Mouse (Mus musculus) limb, embryonic 13.5 days (tissue): ENCODE data around the gene Gpatch11. TPM values are rescaled to one million over a fixed set of nuclear protein-coding genes. Genes with fewer than 3 reads are reported as not detected.
A peak's percentile ranks its signal among the peaks of the same experiment; 100 is the strongest.

Source experiments
- ATAC-seq: fragments of 200-750 bp; cut with Nextera tagmentation; 2 replicates; pipeline ENCODE4 v1.8.0; 2017; ENCODE audit warnings: low read depth, moderate number of reproducible peaks, moderate TSS enrichment; ENCODE audit not compliant: low FRiP score
- H3K27ac ChIP-seq: fragments of 300-500 bp; sonication (generic); 2 replicates; pipeline ENCODE4 v1.5.1; 2015; ENCODE audit warnings: inconsistent platforms, mild to moderate bottlenecking, moderate library complexity
- H3K27me3 ChIP-seq: fragments of 300-500 bp; sonication (generic); 2 replicates; pipeline ENCODE4 v1.6.1; 2015; ENCODE audit warnings: mild to moderate bottlenecking, inconsistent platforms
- H3K36me3 ChIP-seq: fragments of 300-500 bp; sonication (generic); 2 replicates; pipeline ENCODE4 v1.6.1; 2015; ENCODE audit warnings: inconsistent platforms, mild to moderate bottlenecking, moderate library complexity
- H3K4me1 ChIP-seq: fragments of 300-500 bp; sonication (generic); 2 replicates; pipeline ENCODE4 v1.6.1; 2015; ENCODE audit warnings: inconsistent platforms
- H3K4me2 ChIP-seq: fragments of 300-500 bp; sonication (generic); replicated peaks from 2 replicates; pipeline ENCODE4 v1.6.1; 2015; ENCODE audit warnings: inconsistent platforms, mild to moderate bottlenecking, moderate library complexity
- H3K4me3 ChIP-seq: fragments of 300-500 bp; sonication (generic); 2 replicates; pipeline ENCODE4 v1.5.1; 2015; ENCODE audit warnings: moderate library complexity, mild to moderate bottlenecking, inconsistent platforms
- H3K9ac ChIP-seq: fragments of 300-500 bp; sonication (generic); 2 replicates; pipeline ENCODE4 v1.6.1; 2015; ENCODE audit warnings: mild to moderate bottlenecking, inconsistent platforms
- H3K9me3 ChIP-seq: fragments of 300-500 bp; sonication (generic); 2 replicates; pipeline ENCODE4 v1.6.1; 2016; ENCODE audit warnings: inconsistent platforms
- WGBS: fragments of 180-500 bp; shearing (Covaris S2); methylation state at CpG from one replicate; pipeline ENCODE4 v1.1.7; 2015; 5-methylcytosine and 5-hydroxymethylcytosine counted together
- polyA plus RNA-seq: library from polyadenylated mRNA; unstranded; fragments of >200 nt; fragmentation: Nextera tagmentation; extraction: Ambion mirVana; gene quantifications from 2 replicates; pipeline ENCODE4 v1.2.1, GENCODE M21; 2015

Gpatch11 gene
- polyA plus RNA-seq, 1 experiment from 2014 or later, result 55.4 TPM

GRCm38 (mm10) chr17:78856243-78856642 lies 20.9 kb downstream of the Gpatch11 start:
- H3K4me1 ChIP-seq, result no peaks in the 10 kb centered on the region
- H3K9me3 ChIP-seq, result no peaks in the 10 kb centered on the region
- H3K4me3 ChIP-seq, result no peak overlapping the region
- 85% methylated on average over 10 of the region's 10 CpGs for WGBS
- no peak overlapping the region for H3K9ac ChIP-seq
- H3K27ac ChIP-seq, result no peak overlapping the region
- H3K36me3 ChIP-seq, result peaks cover 62% of the 10 kb centered on the region
- no peak for ATAC-seq
- H3K4me2 ChIP-seq, result no peak overlapping the region
- no peaks in the 10 kb centered on the region for H3K27me3 ChIP-seq

- WGBS, result 90% methylated on average over 6 of the region's 6 CpGs
- Histone ChIP-seq H3K4me2 (no peak overlapping the region), H3K9me3 (no peaks in the 10 kb centered on the region), H3K4me1 (no peaks in the 10 kb centered on the region), H3K27me3 (no peaks in the 10 kb centered on the region), H3K4me3 (no peak overlapping the region), H3K9ac (no peak overlapping the region), H3K36me3 (peaks cover 54% of the 10 kb centered on the region), H3K27ac (no peak overlapping the region)
- no peak for ATAC-seq
These were observed 38.5 kb downstream of the Gpatch11 start for GRCm38 (mm10) chr17:78873886-78874285.

- H3K4me1 ChIP-seq, result peaks cover 21% of the 10 kb centered on the region
- peak overlapping the region; percentile 60 for H3K4me3 ChIP-seq
- H3K4me2 ChIP-seq, result peak overlapping the region; percentile 69
- peak; percentile 34; the same call in 1 of the 2 replicates for ATAC-seq
- H3K9me3 ChIP-seq, result no peaks in the 10 kb centered on the region
- no peak overlapping the region for H3K27ac ChIP-seq
- H3K36me3 ChIP-seq, result peaks cover 17% of the 10 kb centered on the region
- H3K27me3 ChIP-seq, result no peaks in the 10 kb centered on the region
- 11% methylated on average over 7 of the region's 7 CpGs for WGBS
- H3K9ac ChIP-seq, result peak overlapping the region; percentile 74
These were observed 46.5 kb downstream of the Gpatch11 start for GRCm38 (mm10) chr17:78881878-78882304.

- Histone ChIP-seq H3K4me3 (peak within 1 kb of the TSS; percentile 60), H3K4me2 (peak within 1 kb of the TSS; percentile 69), H3K27me3 (no peaks in the 10 kb centered on the region), H3K4me1 (peaks cover 21% of the 10 kb centered on the region), H3K9me3 (no peaks in the 10 kb centered on the region), H3K27ac (peak within 1 kb of the TSS; percentile 55), H3K9ac (peak within 1 kb of the TSS; percentile 74), H3K36me3 (peaks cover 10% of the 10 kb centered on the region)
- ATAC-seq, result peak; percentile 96
- 2% methylated on average over 28 of the region's 28 CpGs for WGBS
These were observed 47.2 kb downstream of the Gpatch11 start, which contains the start of gene Eif2ak2 for GRCm38 (mm10) chr17:78882401-78883112. Eif2ak2 (minus strand) TSS chr17:78882573.

- peaks cover 3% of the 10 kb centered on the region for H3K36me3 ChIP-seq
- peaks cover 21% of the 10 kb centered on the region for H3K4me1 ChIP-seq
- no peaks in the 10 kb centered on the region for H3K27me3 ChIP-seq
- no peak overlapping the region; the same call in 1 of the 2 replicates for H3K4me2 ChIP-seq
- WGBS, result 93% methylated on average over 4 of the region's 4 CpGs
- no peak overlapping the region for H3K27ac ChIP-seq
- no peak overlapping the region for H3K9ac ChIP-seq
- H3K9me3 ChIP-seq, result no peaks in the 10 kb centered on the region
- H3K4me3 ChIP-seq, result no peak overlapping the region
- ATAC-seq, result no peak
These were observed 47.9 kb downstream of the Gpatch11 start for GRCm38 (mm10) chr17:78883291-78883690.

- Histone ChIP-seq H3K9ac (no peak overlapping the region), H3K9me3 (no peaks in the 10 kb centered on the region), H3K4me2 (no peak overlapping the region), H3K27ac (no peak overlapping the region), H3K27me3 (no peaks in the 10 kb centered on the region), H3K4me3 (no peak overlapping the region), H3K36me3 (no peaks in the 10 kb centered on the region), H3K4me1 (peaks cover 16% of the 10 kb centered on the region)
- no peak for ATAC-seq
- WGBS, result 78% methylated on average over 5 of the region's 5 CpGs
These were observed 50.1 kb downstream of the Gpatch11 start for GRCm38 (mm10) chr17:78885286-78886065.

GRCm38 (mm10) chr17:78888554-78888953 lies 53.2 kb downstream of the Gpatch11 start:
- Histone ChIP-seq H3K4me1 (no peaks in the 10 kb centered on the region), H3K9ac (no peak overlapping the region), H3K27ac (no peak overlapping the region), H3K36me3 (no peaks in the 10 kb centered on the region), H3K27me3 (no peaks in the 10 kb centered on the region), H3K9me3 (no peaks in the 10 kb centered on the region), H3K4me3 (no peak overlapping the region), H3K4me2 (no peak overlapping the region)
- ATAC-seq, result no peak
- WGBS, result 85% methylated on average over 4 of the region's 4 CpGs

GRCm38 (mm10) chr17:78889184-78889583 lies 53.8 kb downstream of the Gpatch11 start:
- Histone ChIP-seq H3K4me2 (no peak overlapping the region), H3K27me3 (no peaks in the 10 kb centered on the region), H3K27ac (no peak overlapping the region), H3K9ac (no peak overlapping the region), H3K4me3 (no peak overlapping the region), H3K9me3 (no peaks in the 10 kb centered on the region), H3K4me1 (no peaks in the 10 kb centered on the region), H3K36me3 (no peaks in the 10 kb centered on the region)
- 60% methylated on average over 3 of the region's 3 CpGs for WGBS
- ATAC-seq, result no peak

- Histone ChIP-seq H3K4me3 (no peak overlapping the region), H3K4me1 (0 out of 2 replicates have a peak, but pooled peaks cover 9% of the 10 kb centered on the region), H3K36me3 (no peaks in the 10 kb centered on the region), H3K9me3 (no peaks in the 10 kb centered on the region), H3K9ac (no peak overlapping the region), H3K27ac (no peak overlapping the region), H3K27me3 (no peaks in the 10 kb centered on the region), H3K4me2 (no peak overlapping the region)
- ATAC-seq, result no peak
- WGBS, result 84% methylated on average over 9 of the region's 9 CpGs
These were observed 55.7 kb downstream of the Gpatch11 start for GRCm38 (mm10) chr17:78891020-78891419.

GRCm38 (mm10) chr17:78894991-78895390 lies 59.6 kb downstream of the Gpatch11 start:
- H3K9ac ChIP-seq, result no peak overlapping the region; the same call in 1 of the 2 replicates
- WGBS, result 80% methylated on average over 7 of the region's 7 CpGs
- H3K4me2 ChIP-seq, result no peak overlapping the region; the same call in 1 of the 2 replicates
- no peaks in the 10 kb centered on the region for H3K9me3 ChIP-seq
- H3K4me1 ChIP-seq, result 0 out of 2 replicates have a peak, but pooled peaks cover 9% of the 10 kb centered on the region
- H3K36me3 ChIP-seq, result no peaks in the 10 kb centered on the region
- no peak overlapping the region for H3K27ac ChIP-seq
- no peak overlapping the region for H3K4me3 ChIP-seq
- no peak for ATAC-seq
- no peaks in the 10 kb centered on the region for H3K27me3 ChIP-seq

- H3K27ac ChIP-seq, result peak overlapping the region; percentile 48; the same call in 1 of the 2 replicates
- H3K9me3 ChIP-seq, result no peaks in the 10 kb centered on the region
- WGBS, result 24% methylated on average over 8 of the region's 8 CpGs
- peak overlapping the region; percentile 53 for H3K4me2 ChIP-seq
- H3K27me3 ChIP-seq, result no peaks in the 10 kb centered on the region
- 0 out of 2 replicates have a peak, but pooled peaks cover 9% of the 10 kb centered on the region for H3K4me1 ChIP-seq
- no peaks in the 10 kb centered on the region for H3K36me3 ChIP-seq
- ATAC-seq, result peak; percentile 57; the same call in 1 of the 2 replicates
- H3K4me3 ChIP-seq, result peak overlapping the region; percentile 23; the same call in 1 of the 2 replicates
- H3K9ac ChIP-seq, result no peak overlapping the region
These were observed 60.0 kb downstream of the Gpatch11 start for GRCm38 (mm10) chr17:78895394-78895793.
